Mouse (Mus musculus): ENCODE measurements at regions not wholly inside any gene's neighbourhood (a gene's known extent, or its start where the extent isn't known, plus 50 kb on each side); places are given as distances from the start of the nearest gene placed in this dataset.

GRCm38 (mm10) chr13:37609085-37609484 is 169.1 kb upstream of the Rreb1 start:
- Histone ChIP-seq H3K9ac (no peak overlapping the region), H3K36me3 (no peaks in the 10 kb centered on the region), H3K4me2 (no peak overlapping the region), H3K4me1 (replicated peaks) (no peaks in the 10 kb centered on the region), H3K27me3 (no peaks in the 10 kb centered on the region), H3K4me3 (no peak overlapping the region), H3K27ac (replicated peaks) (no peak overlapping the region), H3K9me3 (no peaks in the 10 kb centered on the region)
- 91% methylated on average over 5 of the region's 5 CpGs for WGBS
- no peak for ATAC-seq (ENCODE audit: low FRiP score, low read depth)

GRCm38 (mm10) chr13:37611387-37611786 is 166.8 kb upstream of the Rreb1 start:
- WGBS = 97% methylated on average over 3 of the region's 3 CpGs
- H3K9ac ChIP-seq = no peak overlapping the region
- no peaks in the 10 kb centered on the region for H3K36me3 ChIP-seq
- H3K4me3 ChIP-seq = no peak overlapping the region
- H3K4me2 ChIP-seq = no peak overlapping the region
- ATAC-seq (ENCODE audit: low FRiP score, low read depth) = no peak
- no peaks in the 10 kb centered on the region for H3K9me3 ChIP-seq
- H3K27me3 ChIP-seq = no peaks in the 10 kb centered on the region
- no peak overlapping the region for H3K27ac ChIP-seq (replicated peaks)
- no peaks in the 10 kb centered on the region for H3K4me1 ChIP-seq (replicated peaks)

GRCm38 (mm10) chr13:37617015-37617414 is 161.2 kb upstream of the Rreb1 start:
- H3K4me1 ChIP-seq (replicated peaks) = no peaks in the 10 kb centered on the region
- no peak for ATAC-seq (ENCODE audit: low FRiP score, low read depth)
- H3K4me2 ChIP-seq = no peak overlapping the region
- no peak overlapping the region for H3K9ac ChIP-seq
- H3K4me3 ChIP-seq = no peak overlapping the region
- no peaks in the 10 kb centered on the region for H3K9me3 ChIP-seq
- H3K27ac ChIP-seq (replicated peaks) = no peak overlapping the region
- no peaks in the 10 kb centered on the region for H3K27me3 ChIP-seq
- 88% methylated on average over 4 of the region's 4 CpGs for WGBS
- H3K36me3 ChIP-seq = no peaks in the 10 kb centered on the region

- Histone ChIP-seq H3K9ac (no peak overlapping the region), H3K4me1 (replicated peaks) (no peaks in the 10 kb centered on the region), H3K27me3 (no peaks in the 10 kb centered on the region), H3K4me2 (no peak overlapping the region), H3K36me3 (no peaks in the 10 kb centered on the region), H3K4me3 (no peak overlapping the region), H3K27ac (replicated peaks) (0 out of 2 replicates have a peak overlapping the region, but pooled peaks have one; percentile 18), H3K9me3 (no peaks in the 10 kb centered on the region)
- ATAC-seq (ENCODE audit: low FRiP score, low read depth) = no peak
- 62% methylated on average over 11 of the region's 11 CpGs for WGBS
Observed at GRCm38 (mm10) chr13:37619841-37620725, 158.1 kb upstream of the Rreb1 start.

GRCm38 (mm10) chr13:37621319-37622050 is 156.7 kb upstream of the Rreb1 start:
- Histone ChIP-seq H3K9ac (no peak overlapping the region), H3K4me3 (no peak overlapping the region), H3K9me3 (no peaks in the 10 kb centered on the region), H3K27ac (replicated peaks) (no peak overlapping the region), H3K27me3 (no peaks in the 10 kb centered on the region), H3K36me3 (no peaks in the 10 kb centered on the region), H3K4me2 (no peak overlapping the region), H3K4me1 (replicated peaks) (no peaks in the 10 kb centered on the region)
- no peak for ATAC-seq (ENCODE audit: low FRiP score, low read depth)
- 94% methylated on average over 5 of the region's 5 CpGs for WGBS

GRCm38 (mm10) chr13:37622366-37623088 is 155.7 kb upstream of the Rreb1 start:
- Histone ChIP-seq H3K9ac (no peak overlapping the region), H3K4me2 (no peak overlapping the region), H3K4me1 (replicated peaks) (no peaks in the 10 kb centered on the region), H3K4me3 (no peak overlapping the region), H3K9me3 (no peaks in the 10 kb centered on the region), H3K27ac (replicated peaks) (no peak overlapping the region), H3K27me3 (no peaks in the 10 kb centered on the region), H3K36me3 (no peaks in the 10 kb centered on the region)
- ATAC-seq (ENCODE audit: low FRiP score, low read depth) = no peak
- 76% methylated on average over 6 of the region's 6 CpGs for WGBS

- no peak for ATAC-seq (ENCODE audit: low FRiP score, low read depth)
- Histone ChIP-seq H3K27me3 (no peaks in the 10 kb centered on the region), H3K4me2 (no peak overlapping the region), H3K36me3 (no peaks in the 10 kb centered on the region), H3K9me3 (no peaks in the 10 kb centered on the region), H3K4me3 (no peak overlapping the region), H3K9ac (no peak overlapping the region), H3K27ac (replicated peaks) (no peak overlapping the region), H3K4me1 (replicated peaks) (no peaks in the 10 kb centered on the region; the same call in 1 of the 2 replicates)
- WGBS = 61% methylated on average over 1 of the region's 1 CpGs
Observed at GRCm38 (mm10) chr13:37624741-37625140, 153.5 kb upstream of the Rreb1 start.

GRCm38 (mm10) chr13:37625532-37626235 is 152.5 kb upstream of the Rreb1 start:
- no peaks in the 10 kb centered on the region for H3K36me3 ChIP-seq
- H3K27me3 ChIP-seq = no peaks in the 10 kb centered on the region
- no peak overlapping the region for H3K27ac ChIP-seq (replicated peaks)
- ATAC-seq (ENCODE audit: low FRiP score, low read depth) = no peak
- H3K4me3 ChIP-seq = no peak overlapping the region
- no peak overlapping the region for H3K4me2 ChIP-seq
- WGBS = 88% methylated on average over 13 of the region's 13 CpGs
- H3K9me3 ChIP-seq = no peaks in the 10 kb centered on the region
- no peaks in the 10 kb centered on the region; the same call in 1 of the 2 replicates for H3K4me1 ChIP-seq (replicated peaks)
- no peak overlapping the region for H3K9ac ChIP-seq

- H3K27ac ChIP-seq (replicated peaks) = no peak overlapping the region
- no peak overlapping the region for H3K4me3 ChIP-seq
- WGBS = 61% methylated on average over 16 of the region's 16 CpGs
- no peaks in the 10 kb centered on the region for H3K27me3 ChIP-seq
- no peak overlapping the region for H3K9ac ChIP-seq
- no peaks in the 10 kb centered on the region for H3K9me3 ChIP-seq
- H3K4me2 ChIP-seq = no peak overlapping the region
- no peaks in the 10 kb centered on the region; the same call in 1 of the 2 replicates for H3K4me1 ChIP-seq (replicated peaks)
- no peak for ATAC-seq (ENCODE audit: low FRiP score, low read depth)
- H3K36me3 ChIP-seq = no peaks in the 10 kb centered on the region
Observed at GRCm38 (mm10) chr13:37628391-37629270, 149.6 kb upstream of the Rreb1 start.

GRCm38 (mm10) chr13:37629271-37629899 is 148.8 kb upstream of the Rreb1 start:
- no peaks in the 10 kb centered on the region for H3K36me3 ChIP-seq
- no peaks in the 10 kb centered on the region; the same call in 1 of the 2 replicates for H3K4me1 ChIP-seq (replicated peaks)
- no peaks in the 10 kb centered on the region for H3K9me3 ChIP-seq
- WGBS = 80% methylated on average over 6 of the region's 6 CpGs
- H3K4me2 ChIP-seq = no peak overlapping the region
- H3K27ac ChIP-seq (replicated peaks) = no peak overlapping the region
- no peak overlapping the region for H3K9ac ChIP-seq
- no peaks in the 10 kb centered on the region for H3K27me3 ChIP-seq
- H3K4me3 ChIP-seq = no peak overlapping the region
- ATAC-seq (ENCODE audit: low FRiP score, low read depth) = no peak
